Mouse (Mus musculus) ES-Bruce4 (cell line): Measurements from ENCODE around the gene Mtfr1l. TPM values are rescaled to one million over a fixed set of nuclear protein-coding genes. Genes with fewer than 3 reads are reported as not detected.

Source experiments
- H3K27ac ChIP-seq: 2 replicates; pipeline ENCODE4 v1.5.1; 2012; ENCODE audit warnings: low read length, inconsistent platforms; ENCODE audit not compliant: insufficient read depth
- H3K27me3 ChIP-seq: 2 replicates; pipeline ENCODE4 v1.6.1; 2012; ENCODE audit warnings: mild to moderate bottlenecking, low read length, inconsistent platforms; ENCODE audit not compliant: control insufficient read depth, poor library complexity, insufficient read depth, severe bottlenecking
- H3K36me3 ChIP-seq: 2 replicates; pipeline ENCODE4 v1.6.1; 2012; ENCODE audit warnings: inconsistent platforms, mild to moderate bottlenecking, low read length, moderate library complexity; ENCODE audit not compliant: control insufficient read depth, poor library complexity, insufficient read depth, severe bottlenecking
- H3K4me1 ChIP-seq: one replicate; pipeline ENCODE4 v1.8.1; 2011; ENCODE audit warnings: low read length; ENCODE audit not compliant: control insufficient read depth, insufficient read depth
- H3K4me3 ChIP-seq: 2 replicates; pipeline ENCODE4 v1.5.1; 2011; ENCODE audit warnings: low read depth, mild to moderate bottlenecking, low read length
- H3K9ac ChIP-seq: 2 replicates; pipeline ENCODE4 v1.6.1; 2012; ENCODE audit warnings: low read depth, mild to moderate bottlenecking, inconsistent platforms; ENCODE audit not compliant: poor library complexity, severe bottlenecking
- H3K9me3 ChIP-seq: replicated peaks from 2 replicates; pipeline ENCODE4 v1.6.1; 2012; ENCODE audit warnings: mild to moderate bottlenecking, low read length, inconsistent platforms; ENCODE audit not compliant: control insufficient read depth, poor library complexity, insufficient read depth, severe bottlenecking
- CTCF ChIP-seq: IDR thresholded peaks from one replicate; pipeline ENCODE4 v1.8.1; 2011; ENCODE audit warnings: low read depth, low read length
- EP300 ChIP-seq: IDR thresholded peaks from 2 replicates; pipeline ENCODE4 v1.6.1; 2011; ENCODE audit warnings: low read depth, low read length; ENCODE audit not compliant: insufficient read depth
- POLR2A ChIP-seq: IDR thresholded peaks from one replicate; pipeline ENCODE4 v1.8.1; 2011; ENCODE audit warnings: low read length; ENCODE audit not compliant: insufficient read depth
- polyA plus RNA-seq: library from polyadenylated mRNA; stranded (reverse); fragments of >200 nt; gene quantifications from 2 replicates; pipeline ENCODE4 v1.2.4, GENCODE M21; 2011; ENCODE audit warnings: low read depth; ENCODE audit not compliant: missing spikeins, insufficient read depth, insufficient read length

Mtfr1l gene
- polyA plus RNA-seq, 1 experiment, result 51.9 TPM

DNA sequence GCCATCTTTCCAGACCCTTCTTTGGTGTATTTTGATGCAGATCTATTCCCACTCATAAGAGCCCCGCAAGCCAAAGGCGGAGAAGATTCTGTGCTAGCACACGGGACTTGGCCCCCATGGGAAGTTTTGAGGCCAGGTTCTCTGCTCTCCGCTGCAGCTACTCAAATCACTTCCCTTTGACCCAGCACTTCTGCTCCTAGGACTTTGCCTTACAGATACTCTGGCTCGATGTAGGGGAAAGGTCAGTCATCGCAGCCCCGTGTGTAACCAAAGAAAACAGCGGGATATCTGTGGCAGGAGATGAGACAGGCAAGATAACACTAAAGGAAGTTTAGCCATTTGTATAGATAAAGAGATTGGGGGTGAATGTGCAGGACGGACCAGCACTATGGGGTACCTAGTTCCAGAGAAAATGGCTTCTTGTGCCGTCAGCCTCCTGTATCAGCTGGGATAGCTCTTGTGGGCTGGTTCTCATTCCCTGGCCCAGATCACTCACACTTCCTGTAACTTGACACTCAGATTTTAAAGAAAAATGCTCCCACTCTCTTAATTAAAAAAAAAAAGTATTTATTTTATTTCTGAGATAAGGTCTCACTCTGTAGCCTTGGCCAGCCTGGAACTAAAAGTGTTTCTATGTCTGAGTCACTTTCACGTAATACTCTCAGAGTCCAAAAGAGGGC lies 45.1 kb downstream of the Mtfr1l start:
- TF ChIP-seq POLR2A, result no peak
- TF ChIP-seq CTCF, result no peak
- TF ChIP-seq EP300, result no peak
- H3K4me1 ChIP-seq, result peaks cover under 1% of the 10 kb centered on the region

GRCm38 (mm10) chr4:134488211-134488610 lies 47.0 kb downstream of the Mtfr1l start:
- Histone ChIP-seq H3K27ac (no peak overlapping the region), H3K4me3 (no peak overlapping the region), H3K36me3 (no peaks in the 10 kb centered on the region), H3K27me3 (no peaks in the 10 kb centered on the region), H3K9me3 (no peaks in the 10 kb centered on the region), H3K9ac (no peak overlapping the region), H3K4me1 (no peaks in the 10 kb centered on the region)
- TF ChIP-seq POLR2A, result no peak
- no peak for TF ChIP-seq EP300
- no peak for TF ChIP-seq CTCF

More for the DNA sequence above, 45.1 kb downstream of the Mtfr1l start:
- Histone ChIP-seq H3K27ac (no peak overlapping the region), H3K4me3 (no peak overlapping the region), H3K9me3 (no peaks in the 10 kb centered on the region), H3K9ac (no peak overlapping the region), H3K27me3 (no peaks in the 10 kb centered on the region), H3K36me3 (no peaks in the 10 kb centered on the region)

GRCm38 (mm10) chr4:134485151-134485900 lies 49.9 kb downstream of the Mtfr1l start:
- H3K4me3 ChIP-seq, result no peak overlapping the region
- no peaks in the 10 kb centered on the region for H3K36me3 ChIP-seq
- H3K9ac ChIP-seq, result no peak overlapping the region
- TF ChIP-seq CTCF (no peak), EP300 (no peak), POLR2A (no peak)
- no peaks in the 10 kb centered on the region for H3K9me3 ChIP-seq
- no peak overlapping the region for H3K27ac ChIP-seq
- H3K4me1 ChIP-seq, result no peaks in the 10 kb centered on the region
- H3K27me3 ChIP-seq, result no peaks in the 10 kb centered on the region

- TF ChIP-seq EP300 (no peak), POLR2A (no peak), CTCF (no peak)
- Histone ChIP-seq H3K4me3 (no peak overlapping the region), H3K9ac (no peak overlapping the region), H3K27ac (no peak overlapping the region), H3K36me3 (no peaks in the 10 kb centered on the region), H3K27me3 (no peaks in the 10 kb centered on the region), H3K4me1 (no peaks in the 10 kb centered on the region), H3K9me3 (no peaks in the 10 kb centered on the region)
Observed at GRCm38 (mm10) chr4:134484231-134484630, 51.0 kb downstream of the Mtfr1l start.

- Histone ChIP-seq H3K27ac (no peak overlapping the region), H3K27me3 (no peaks in the 10 kb centered on the region), H3K9ac (no peak overlapping the region), H3K4me1 (no peaks in the 10 kb centered on the region), H3K36me3 (no peaks in the 10 kb centered on the region), H3K4me3 (no peak overlapping the region), H3K9me3 (no peaks in the 10 kb centered on the region)
- TF ChIP-seq CTCF (no peak), POLR2A (no peak), EP300 (no peak)
Observed at GRCm38 (mm10) chr4:134483696-134484095, 51.5 kb downstream of the Mtfr1l start.

DNA sequence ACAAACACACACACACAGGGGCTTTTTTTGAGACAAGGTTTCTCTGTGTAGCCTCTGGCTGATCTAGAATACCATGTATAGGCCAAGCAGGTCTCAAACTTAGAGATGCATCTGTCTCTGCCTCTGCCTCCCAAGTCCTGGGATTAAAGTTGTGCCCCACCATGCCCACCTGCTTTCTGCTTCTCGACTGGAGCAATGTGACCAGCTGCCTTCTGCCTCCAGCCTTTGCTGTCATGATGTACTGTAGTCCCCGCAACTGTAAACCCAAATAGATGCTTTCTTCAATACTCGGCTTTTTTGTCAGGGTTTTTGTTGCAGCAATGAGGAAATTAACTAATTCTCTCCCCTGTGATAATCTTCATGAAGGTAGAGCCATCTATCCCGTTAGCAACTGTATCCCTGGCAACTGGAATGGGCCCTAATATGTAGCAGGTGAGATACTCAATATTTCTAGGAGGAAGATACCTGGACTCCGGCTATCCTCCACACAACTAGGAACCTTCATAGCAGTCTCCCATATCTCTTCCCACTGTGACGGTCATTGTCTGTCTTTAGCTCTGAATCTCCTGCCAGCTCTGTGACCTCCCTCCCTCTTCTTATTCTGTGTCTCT lies 52.0 kb downstream of the Mtfr1l start:
- Histone ChIP-seq H3K9me3 (no peaks in the 10 kb centered on the region), H3K27me3 (no peaks in the 10 kb centered on the region), H3K4me3 (no peak overlapping the region), H3K4me1 (no peaks in the 10 kb centered on the region), H3K36me3 (no peaks in the 10 kb centered on the region), H3K9ac (no peak overlapping the region), H3K27ac (no peak overlapping the region)
- no peak for TF ChIP-seq EP300
- no peak for TF ChIP-seq CTCF
- TF ChIP-seq POLR2A, result no peak
